Mouse (Mus musculus): ENCODE data around the gene Olfr1178. TPM values are rescaled to one million over a fixed set of nuclear protein-coding genes. Genes with fewer than 3 reads are reported as not detected.
A peak's percentile ranks its signal among the peaks of the same experiment; 100 is the strongest.

Olfr1178 gene
- not detected in 2 replicates for total RNA-seq (2014; rRNA removed)
- polyA plus RNA-seq (2012; rRNA removed): not detected in 2 replicates

- H3K9ac ChIP-seq (ENCODE audit: low read depth, low read length): no peak within 1 kb of the TSS
- H3K27me3 ChIP-seq (ENCODE audit: control insufficient read depth, insufficient read depth, low read length): no peaks in the 10 kb centered on the region
- 77% methylated on average over 1 of the region's 1 CpGs for WGBS
- no peak for DNase-seq (ENCODE audit: extremely low read depth, low read depth, low spot score)
- no peaks in the 10 kb centered on the region for H3K4me1 ChIP-seq (ENCODE audit: control insufficient read depth, insufficient read depth, low read length)
- no peak for TF ChIP-seq CTCF (IDR thresholded peaks at IDR 0.05; ENCODE audit: low read depth, low read length)
- no peak for TF ChIP-seq POLR2A (IDR thresholded peaks at IDR 0.05; ENCODE audit: extremely low read depth, insufficient read depth, low read length)
- H3K4me3 ChIP-seq (ENCODE audit: insufficient read depth, low read depth, low read length): no peak within 1 kb of the TSS
- H3K79me2 ChIP-seq (ENCODE audit: control insufficient read depth, insufficient read depth, low read length): no peaks in the 10 kb centered on the region
- no peak within 1 kb of the TSS for H3K27ac ChIP-seq (replicated peaks; ENCODE audit: insufficient read depth, low read depth, low read length)
- H3K36me3 ChIP-seq (ENCODE audit: control insufficient read depth, insufficient read depth, low read length): no peaks in the 10 kb centered on the region
These were observed at the start of gene Olfr1178 for GRCm38 (mm10) chr2:88386762-88387161. Gene Olfr1178, plus strand, starts transcription at chr2:88387062.

- no peak within 1 kb of the TSS for H3K4me3 ChIP-seq (ENCODE audit: insufficient read depth, low read depth, low read length)
- H3K27me3 ChIP-seq (ENCODE audit: control insufficient read depth, insufficient read depth, low read length): no peaks in the 10 kb centered on the region
- 72% methylated on average over 1 of the region's 1 CpGs for WGBS
- H3K36me3 ChIP-seq (ENCODE audit: control insufficient read depth, insufficient read depth, low read length): no peaks in the 10 kb centered on the region
- no peak within 1 kb of the TSS for H3K27ac ChIP-seq (replicated peaks; ENCODE audit: insufficient read depth, low read depth, low read length)
- TF ChIP-seq CTCF (IDR thresholded peaks at IDR 0.05; ENCODE audit: low read depth, low read length) (no peak), POLR2A (IDR thresholded peaks at IDR 0.05; ENCODE audit: extremely low read depth, insufficient read depth, low read length) (no peak)
- DNase-seq (ENCODE audit: extremely low read depth, low read depth, low spot score): no peak
- no peaks in the 10 kb centered on the region for H3K79me2 ChIP-seq (ENCODE audit: control insufficient read depth, insufficient read depth, low read length)
- H3K4me1 ChIP-seq (ENCODE audit: control insufficient read depth, insufficient read depth, low read length): no peaks in the 10 kb centered on the region
- H3K9ac ChIP-seq (ENCODE audit: low read depth, low read length): no peak within 1 kb of the TSS
These were observed 40.5 kb upstream of the Olfr1178 start, which contains the start of gene Olfr1177-ps for GRCm38 (mm10) chr2:88346392-88346791. Gene Olfr1177-ps, minus strand, starts transcription at chr2:88346492.

GRCm38 (mm10) chr2:88356304-88356703, 30.6 kb upstream of the Olfr1178 start:
- no peak overlapping the region for H3K27ac ChIP-seq (replicated peaks; ENCODE audit: insufficient read depth, low read depth, low read length)
- no peak overlapping the region for H3K9ac ChIP-seq (ENCODE audit: low read depth, low read length)
- no peaks in the 10 kb centered on the region for H3K36me3 ChIP-seq (ENCODE audit: control insufficient read depth, insufficient read depth, low read length)
- H3K4me3 ChIP-seq (ENCODE audit: insufficient read depth, low read depth, low read length): no peak overlapping the region
- no peaks in the 10 kb centered on the region for H3K79me2 ChIP-seq (ENCODE audit: control insufficient read depth, insufficient read depth, low read length)
- peak; percentile 17 for DNase-seq (ENCODE audit: extremely low read depth, low read depth, low spot score)
- TF ChIP-seq POLR2A (IDR thresholded peaks at IDR 0.05; ENCODE audit: extremely low read depth, insufficient read depth, low read length) (no peak), CTCF (IDR thresholded peaks at IDR 0.05; ENCODE audit: low read depth, low read length) (peak; percentile 37)
- H3K27me3 ChIP-seq (ENCODE audit: control insufficient read depth, insufficient read depth, low read length): no peaks in the 10 kb centered on the region
- 0% methylated on average over 2 of the region's 2 CpGs for WGBS
- H3K4me1 ChIP-seq (ENCODE audit: control insufficient read depth, insufficient read depth, low read length): no peaks in the 10 kb centered on the region

GRCm38 (mm10) chr2:88406353-88406752, 19.5 kb downstream of the Olfr1178 start, which contains the start of gene Olfr1179:
Gene Olfr1179, minus strand, starts transcription at chr2:88406453.
- H3K27ac ChIP-seq (replicated peaks; ENCODE audit: insufficient read depth, low read depth, low read length): no peak within 1 kb of the TSS
- no peaks in the 10 kb centered on the region for H3K36me3 ChIP-seq (ENCODE audit: control insufficient read depth, insufficient read depth, low read length)
- 70% methylated on average over 3 of the region's 3 CpGs for WGBS
- no peak for DNase-seq (ENCODE audit: extremely low read depth, low read depth, low spot score)
- no peak within 1 kb of the TSS for H3K4me3 ChIP-seq (ENCODE audit: insufficient read depth, low read depth, low read length)
- H3K79me2 ChIP-seq (ENCODE audit: control insufficient read depth, insufficient read depth, low read length): no peaks in the 10 kb centered on the region
- no peaks in the 10 kb centered on the region for H3K27me3 ChIP-seq (ENCODE audit: control insufficient read depth, insufficient read depth, low read length)
- H3K4me1 ChIP-seq (ENCODE audit: control insufficient read depth, insufficient read depth, low read length): no peaks in the 10 kb centered on the region
- H3K9ac ChIP-seq (ENCODE audit: low read depth, low read length): no peak within 1 kb of the TSS
- TF ChIP-seq POLR2A (IDR thresholded peaks at IDR 0.05; ENCODE audit: extremely low read depth, insufficient read depth, low read length) (no peak), CTCF (IDR thresholded peaks at IDR 0.05; ENCODE audit: low read depth, low read length) (no peak)

- Histone ChIP-seq H3K4me3 (ENCODE audit: insufficient read depth, low read depth, low read length) (no peak within 1 kb of the TSS), H3K27me3 (ENCODE audit: control insufficient read depth, insufficient read depth, low read length) (no peaks in the 10 kb centered on the region), H3K9ac (ENCODE audit: low read depth, low read length) (no peak within 1 kb of the TSS), H3K4me1 (ENCODE audit: control insufficient read depth, insufficient read depth, low read length) (no peaks in the 10 kb centered on the region), H3K79me2 (ENCODE audit: control insufficient read depth, insufficient read depth, low read length) (no peaks in the 10 kb centered on the region), H3K27ac (replicated peaks; ENCODE audit: insufficient read depth, low read depth, low read length) (no peak within 1 kb of the TSS), H3K36me3 (ENCODE audit: control insufficient read depth, insufficient read depth, low read length) (no peaks in the 10 kb centered on the region)
- no peak for TF ChIP-seq POLR2A (IDR thresholded peaks at IDR 0.05; ENCODE audit: extremely low read depth, insufficient read depth, low read length)
- TF ChIP-seq CTCF (IDR thresholded peaks at IDR 0.05; ENCODE audit: low read depth, low read length): no peak
- DNase-seq (ENCODE audit: extremely low read depth, low read depth, low spot score): no peak
- WGBS: 64% methylated on average over 2 of the region's 2 CpGs
These were observed 32.2 kb downstream of the Olfr1178 start, which contains the start of gene Olfr1180 for GRCm38 (mm10) chr2:88419051-88419450. Gene Olfr1180, minus strand, starts transcription at chr2:88419151.

- Histone ChIP-seq H3K4me3 (ENCODE audit: insufficient read depth, low read depth, low read length) (no peak within 1 kb of the TSS), H3K27ac (replicated peaks; ENCODE audit: insufficient read depth, low read depth, low read length) (no peak within 1 kb of the TSS)
- TF ChIP-seq CTCF (IDR thresholded peaks at IDR 0.05; ENCODE audit: low read depth, low read length): no peak
These were observed 39.2 kb downstream of the Olfr1178 start, which contains the start of gene Olfr1181 for GRCm38 (mm10) chr2:88426071-88426470. Gene Olfr1181, minus strand, starts transcription at chr2:88426171.

More at GRCm38 (mm10) chr2:88426071-88426470, 39.2 kb downstream of the Olfr1178 start, which contains the start of gene Olfr1181:
- H3K79me2 ChIP-seq (ENCODE audit: control insufficient read depth, insufficient read depth, low read length): no peaks in the 10 kb centered on the region
- WGBS: 88% methylated on average over 1 of the region's 1 CpGs
- H3K4me1 ChIP-seq (ENCODE audit: control insufficient read depth, insufficient read depth, low read length): no peaks in the 10 kb centered on the region
- H3K36me3 ChIP-seq (ENCODE audit: control insufficient read depth, insufficient read depth, low read length): no peaks in the 10 kb centered on the region
- H3K9ac ChIP-seq (ENCODE audit: low read depth, low read length): no peak within 1 kb of the TSS
- H3K27me3 ChIP-seq (ENCODE audit: control insufficient read depth, insufficient read depth, low read length): no peaks in the 10 kb centered on the region
- DNase-seq (ENCODE audit: extremely low read depth, low read depth, low spot score): no peak

Measured in liver, adult 2 months (tissue).